Mouse (Mus musculus) kidney, adult 18-20 months (tissue): ENCODE data around the gene Olfr720.

Source experiments
- DNase-seq: peaks from one replicate; pipeline ENCODE4 v3.0.0; 2021

Gene Olfr720

GRCm38 (mm10) chr14:14186738-14187137 lies at the start of gene Olfr720:
TSS of gene Olfr720 (minus strand) at chr14:14186838.
- DNase-seq: no peak
